Mouse (Mus musculus) lung, postnatal 10 days (tissue): ENCODE results near the gene Smo.

Experiments
- DNase-seq: peaks from one replicate; pipeline ENCODE4 v3.0.0; 2021

The Smo gene

GRCm38 (mm10) chr6:29776542-29777237 is 41.4 kb downstream of the Smo start:
- no peak for DNase-seq

GRCm38 (mm10) chr6:29777238-29777555 is 41.9 kb downstream of the Smo start:
- no peak for DNase-seq

- DNase-seq, result no peak
Measured at GRCm38 (mm10) chr6:29780082-29780481, 44.8 kb downstream of the Smo start.

- DNase-seq, result no peak
Measured at GRCm38 (mm10) chr6:29780571-29780970, 45.3 kb downstream of the Smo start.

- no peak for DNase-seq
Measured at GRCm38 (mm10) chr6:29782239-29782638, 46.9 kb downstream of the Smo start.

GRCm38 (mm10) chr6:29783960-29784359 is 48.7 kb downstream of the Smo start:
- DNase-seq, result no peak

GRCm38 (mm10) chr6:29784413-29785021 is 49.2 kb downstream of the Smo start:
- DNase-seq, result no peak

- no peak for DNase-seq
Measured at GRCm38 (mm10) chr6:29785759-29786158, 50.5 kb downstream of the Smo start.

- no peak for DNase-seq
Measured at GRCm38 (mm10) chr6:29788779-29789350, 53.6 kb downstream of the Smo start.

- no peak for DNase-seq
Measured at GRCm38 (mm10) chr6:29790014-29790698, 54.9 kb downstream of the Smo start.

GRCm38 (mm10) chr6:29793520-29793919 is 58.2 kb downstream of the Smo start:
- no peak for DNase-seq

- no peak for DNase-seq
Measured at GRCm38 (mm10) chr6:29794582-29794981, 59.3 kb downstream of the Smo start.

GRCm38 (mm10) chr6:29802979-29803378 is 67.7 kb downstream of the Smo start:
- DNase-seq, result no peak

GRCm38 (mm10) chr6:29804006-29804405 is 68.7 kb downstream of the Smo start:
- no peak for DNase-seq

GRCm38 (mm10) chr6:29805381-29805780 is 70.1 kb downstream of the Smo start:
- no peak for DNase-seq
